Mouse (Mus musculus): ENCODE data around the gene Foxc1. TPM values are rescaled to one million over a fixed set of nuclear protein-coding genes. Genes with fewer than 3 reads are reported as not detected.

Gene Foxc1
- polyA plus RNA-seq, 1 experiment from 2014 or later: 6.4 TPM

DNA sequence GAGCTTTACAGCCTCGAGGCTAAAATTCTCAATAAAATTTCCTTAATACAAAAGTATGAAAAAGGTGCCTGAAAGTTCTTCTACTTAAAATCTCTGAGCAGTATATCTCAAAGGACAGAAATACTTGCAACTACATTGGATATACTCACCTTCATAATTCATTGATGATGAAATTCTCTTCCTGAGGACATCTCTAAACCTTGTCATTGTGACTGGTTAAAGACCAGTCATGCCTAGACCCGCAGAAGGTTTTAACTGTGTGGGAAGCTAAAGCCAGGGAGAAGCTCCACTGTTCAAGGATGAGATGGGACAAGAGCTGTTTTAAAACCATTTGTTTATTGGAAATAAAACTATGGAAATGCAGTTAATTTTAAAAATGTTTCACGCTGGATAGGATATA is 26.1 kb upstream of the Foxc1 start:
- no peaks in the 10 kb centered on the region for H3K36me3 ChIP-seq (ENCODE audit: control insufficient read depth, insufficient read depth, low read length)
- 92% methylated on average over 3 of the region's 3 CpGs for WGBS
- no peak overlapping the region for H3K27ac ChIP-seq (replicated peaks; ENCODE audit: low read depth, low read length)
- H3K4me2 ChIP-seq (ENCODE audit: low read depth, severe bottlenecking): no peak overlapping the region
- no peaks in the 10 kb centered on the region for H3K27me3 ChIP-seq (ENCODE audit: control insufficient read depth, insufficient read depth, low read length)
- no peaks in the 10 kb centered on the region for H3K9me3 ChIP-seq (ENCODE audit: control insufficient read depth, low read length)
- ATAC-seq (ENCODE audit: insufficient number of reproducible peaks, low FRiP score, low TSS enrichment, low read depth): no peak
- no peak overlapping the region for H3K4me3 ChIP-seq (ENCODE audit: low read depth, low read length)
- H3K9ac ChIP-seq (ENCODE audit: low read length): no peak overlapping the region
- no peaks in the 10 kb centered on the region for H3K4me1 ChIP-seq (ENCODE audit: control insufficient read depth, insufficient read depth, low read length)
- DNase-seq (ENCODE audit: low spot score): no peak

- DNase-seq (ENCODE audit: low spot score) (no peak), ATAC-seq (ENCODE audit: insufficient number of reproducible peaks, low FRiP score, low TSS enrichment, low read depth) (no peak)
- no peaks in the 10 kb centered on the region for H3K4me1 ChIP-seq (ENCODE audit: control insufficient read depth, insufficient read depth, low read length)
- no peaks in the 10 kb centered on the region for H3K36me3 ChIP-seq (ENCODE audit: control insufficient read depth, insufficient read depth, low read length)
- 83% methylated on average over 2 of the region's 2 CpGs for WGBS
- no peak overlapping the region for H3K27ac ChIP-seq (replicated peaks; ENCODE audit: low read depth, low read length)
- no peak overlapping the region for H3K4me2 ChIP-seq (ENCODE audit: low read depth, severe bottlenecking)
- no peak overlapping the region for H3K9ac ChIP-seq (ENCODE audit: low read length)
- H3K9me3 ChIP-seq (ENCODE audit: control insufficient read depth, low read length): no peaks in the 10 kb centered on the region
- H3K4me3 ChIP-seq (ENCODE audit: low read depth, low read length): no peak overlapping the region
- no peaks in the 10 kb centered on the region for H3K27me3 ChIP-seq (ENCODE audit: control insufficient read depth, insufficient read depth, low read length)
Observed at GRCm38 (mm10) chr13:31782063-31782462, 24.4 kb upstream of the Foxc1 start.

GRCm38 (mm10) chr13:31784757-31785156 is 21.7 kb upstream of the Foxc1 start:
- ATAC-seq (ENCODE audit: insufficient number of reproducible peaks, low FRiP score, low TSS enrichment, low read depth) (no peak), DNase-seq (ENCODE audit: low spot score) (no peak)
- no peaks in the 10 kb centered on the region for H3K36me3 ChIP-seq (ENCODE audit: control insufficient read depth, insufficient read depth, low read length)
- no peak overlapping the region for H3K4me2 ChIP-seq (ENCODE audit: low read depth, severe bottlenecking)
- no peak overlapping the region for H3K27ac ChIP-seq (replicated peaks; ENCODE audit: low read depth, low read length)
- 74% methylated on average over 7 of the region's 7 CpGs for WGBS
- H3K9me3 ChIP-seq (ENCODE audit: control insufficient read depth, low read length): no peaks in the 10 kb centered on the region
- H3K27me3 ChIP-seq (ENCODE audit: control insufficient read depth, insufficient read depth, low read length): no peaks in the 10 kb centered on the region
- H3K4me3 ChIP-seq (ENCODE audit: low read depth, low read length): no peak overlapping the region
- H3K9ac ChIP-seq (ENCODE audit: low read length): no peak overlapping the region
- no peaks in the 10 kb centered on the region for H3K4me1 ChIP-seq (ENCODE audit: control insufficient read depth, insufficient read depth, low read length)

DNA sequence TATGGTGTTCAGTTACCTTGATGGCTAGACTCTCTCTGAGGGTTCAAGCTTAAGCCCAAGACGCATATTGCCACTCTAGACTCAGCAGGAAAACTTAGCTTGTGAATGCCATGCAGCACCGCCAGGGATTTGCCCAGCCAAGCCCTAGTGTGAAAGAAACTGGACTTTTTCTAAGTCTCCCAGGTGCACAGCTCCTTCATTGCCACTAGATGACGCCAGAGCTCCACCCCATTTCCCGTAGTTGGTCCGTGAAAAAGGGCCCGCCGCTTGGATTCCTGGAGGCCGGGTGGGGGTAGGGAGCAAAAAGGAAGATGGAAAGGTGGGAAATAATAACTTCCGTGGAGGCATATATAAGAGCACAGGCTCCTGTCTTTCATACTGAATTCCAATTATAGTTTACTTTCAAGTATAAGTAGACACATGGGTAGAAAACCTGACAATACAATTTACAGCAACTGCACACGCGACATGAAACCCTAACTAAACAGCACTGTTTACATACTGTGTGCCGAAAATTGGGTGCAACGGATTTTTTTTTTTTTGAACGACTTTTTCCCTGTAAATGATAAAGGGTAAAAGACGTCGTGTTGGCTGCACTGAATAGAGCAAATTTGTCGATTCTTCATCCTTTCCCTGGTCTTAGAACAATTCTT is 13.8 kb upstream of the Foxc1 start:
- Histone ChIP-seq H3K4me2 (ENCODE audit: low read depth, severe bottlenecking) (no peak overlapping the region), H3K36me3 (ENCODE audit: control insufficient read depth, insufficient read depth, low read length) (no peaks in the 10 kb centered on the region), H3K27me3 (ENCODE audit: control insufficient read depth, insufficient read depth, low read length) (peaks cover 10% of the 10 kb centered on the region), H3K9ac (ENCODE audit: low read length) (no peak overlapping the region), H3K4me3 (ENCODE audit: low read depth, low read length) (no peak overlapping the region), H3K27ac (replicated peaks; ENCODE audit: low read depth, low read length) (no peak overlapping the region), H3K9me3 (ENCODE audit: control insufficient read depth, low read length) (no peaks in the 10 kb centered on the region), H3K4me1 (ENCODE audit: control insufficient read depth, insufficient read depth, low read length) (0 out of 2 replicates have a peak, but pooled peaks cover 2% of the 10 kb centered on the region)
- 0 out of 2 replicates have a peak, but pooled peaks have one; percentile 54 for ATAC-seq (ENCODE audit: insufficient number of reproducible peaks, low FRiP score, low TSS enrichment, low read depth)
- peak; percentile 87 for DNase-seq (ENCODE audit: low spot score)
- WGBS: 18% methylated on average over 17 of the region's 17 CpGs

DNA sequence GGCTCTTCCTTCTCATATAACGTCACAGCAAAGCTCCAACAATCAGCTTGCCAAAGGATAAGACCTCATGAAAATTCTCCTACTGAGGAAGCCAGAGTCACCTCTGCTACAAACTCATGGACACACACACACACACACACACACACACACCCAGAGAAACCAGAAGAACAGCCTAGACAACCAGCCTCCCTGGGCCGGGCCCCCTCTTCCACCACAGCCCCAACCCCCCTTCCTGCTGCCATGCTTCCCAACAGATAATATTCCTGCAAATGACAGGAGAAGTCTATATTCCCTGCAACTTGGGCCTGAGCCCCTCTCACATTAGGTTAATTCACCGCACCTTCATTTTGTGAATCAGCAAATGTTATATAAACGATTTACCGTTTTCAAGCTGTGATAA is 13.3 kb upstream of the Foxc1 start:
- Histone ChIP-seq H3K4me1 (ENCODE audit: control insufficient read depth, insufficient read depth, low read length) (0 out of 2 replicates have a peak, but pooled peaks cover 2% of the 10 kb centered on the region), H3K9me3 (ENCODE audit: control insufficient read depth, low read length) (no peaks in the 10 kb centered on the region), H3K36me3 (ENCODE audit: control insufficient read depth, insufficient read depth, low read length) (no peaks in the 10 kb centered on the region), H3K4me2 (ENCODE audit: low read depth, severe bottlenecking) (no peak overlapping the region), H3K27me3 (ENCODE audit: control insufficient read depth, insufficient read depth, low read length) (peaks cover 16% of the 10 kb centered on the region), H3K27ac (replicated peaks; ENCODE audit: low read depth, low read length) (no peak overlapping the region), H3K4me3 (ENCODE audit: low read depth, low read length) (no peak overlapping the region), H3K9ac (ENCODE audit: low read length) (no peak overlapping the region)
- DNase-seq (ENCODE audit: low spot score): no peak
- ATAC-seq (ENCODE audit: insufficient number of reproducible peaks, low FRiP score, low TSS enrichment, low read depth): no peak
- 30% methylated on average over 5 of the region's 5 CpGs for WGBS

GRCm38 (mm10) chr13:31797346-31797745 is 9.1 kb upstream of the Foxc1 start:
- H3K9ac ChIP-seq (ENCODE audit: low read length): no peak overlapping the region
- no peak for ATAC-seq (ENCODE audit: insufficient number of reproducible peaks, low FRiP score, low TSS enrichment, low read depth)
- no peaks in the 10 kb centered on the region for H3K36me3 ChIP-seq (ENCODE audit: control insufficient read depth, insufficient read depth, low read length)
- no peak for DNase-seq (ENCODE audit: low spot score)
- H3K27ac ChIP-seq (replicated peaks; ENCODE audit: low read depth, low read length): no peak overlapping the region
- H3K4me2 ChIP-seq (ENCODE audit: low read depth, severe bottlenecking): no peak overlapping the region
- WGBS: 66% methylated on average over 10 of the region's 10 CpGs
- H3K9me3 ChIP-seq (ENCODE audit: control insufficient read depth, low read length): no peaks in the 10 kb centered on the region
- H3K4me1 ChIP-seq (ENCODE audit: control insufficient read depth, insufficient read depth, low read length): peaks cover 7% of the 10 kb centered on the region; the same call in 1 of the 2 replicates
- H3K4me3 ChIP-seq (ENCODE audit: low read depth, low read length): no peak overlapping the region
- peaks cover 47% of the 10 kb centered on the region for H3K27me3 ChIP-seq (ENCODE audit: control insufficient read depth, insufficient read depth, low read length)

DNA sequence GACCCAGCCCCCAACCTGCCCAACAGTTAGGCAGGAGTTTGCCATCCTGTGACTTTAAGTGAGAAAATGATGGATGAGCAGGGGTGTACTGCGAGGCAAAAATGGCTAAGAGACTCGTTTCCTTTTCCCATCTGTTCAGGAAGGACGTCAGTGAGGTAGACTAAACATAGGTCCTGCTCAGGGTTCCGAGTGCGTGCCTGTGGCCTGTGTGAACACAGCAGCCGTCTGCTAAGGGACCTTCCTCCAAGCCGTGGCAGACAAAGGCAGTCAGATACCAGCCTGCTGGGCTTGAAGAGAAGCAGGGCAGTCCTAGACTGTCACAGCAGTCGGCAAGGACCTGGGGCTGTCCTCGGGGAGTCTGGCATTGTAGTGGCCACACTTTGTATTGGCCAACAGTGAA is 8.4 kb upstream of the Foxc1 start:
- H3K9ac ChIP-seq (ENCODE audit: low read length): no peak overlapping the region
- DNase-seq (ENCODE audit: low spot score) (no peak), ATAC-seq (ENCODE audit: insufficient number of reproducible peaks, low FRiP score, low TSS enrichment, low read depth) (no peak)
- no peak overlapping the region for H3K27ac ChIP-seq (replicated peaks; ENCODE audit: low read depth, low read length)
- no peak overlapping the region for H3K4me2 ChIP-seq (ENCODE audit: low read depth, severe bottlenecking)
- WGBS: 7% methylated on average over 9 of the region's 9 CpGs
- H3K4me1 ChIP-seq (ENCODE audit: control insufficient read depth, insufficient read depth, low read length): peaks cover 7% of the 10 kb centered on the region; the same call in 1 of the 2 replicates
- H3K36me3 ChIP-seq (ENCODE audit: control insufficient read depth, insufficient read depth, low read length): no peaks in the 10 kb centered on the region
- no peak overlapping the region for H3K4me3 ChIP-seq (ENCODE audit: low read depth, low read length)
- H3K27me3 ChIP-seq (ENCODE audit: control insufficient read depth, insufficient read depth, low read length): peaks cover 49% of the 10 kb centered on the region
- H3K9me3 ChIP-seq (ENCODE audit: control insufficient read depth, low read length): no peaks in the 10 kb centered on the region

DNA sequence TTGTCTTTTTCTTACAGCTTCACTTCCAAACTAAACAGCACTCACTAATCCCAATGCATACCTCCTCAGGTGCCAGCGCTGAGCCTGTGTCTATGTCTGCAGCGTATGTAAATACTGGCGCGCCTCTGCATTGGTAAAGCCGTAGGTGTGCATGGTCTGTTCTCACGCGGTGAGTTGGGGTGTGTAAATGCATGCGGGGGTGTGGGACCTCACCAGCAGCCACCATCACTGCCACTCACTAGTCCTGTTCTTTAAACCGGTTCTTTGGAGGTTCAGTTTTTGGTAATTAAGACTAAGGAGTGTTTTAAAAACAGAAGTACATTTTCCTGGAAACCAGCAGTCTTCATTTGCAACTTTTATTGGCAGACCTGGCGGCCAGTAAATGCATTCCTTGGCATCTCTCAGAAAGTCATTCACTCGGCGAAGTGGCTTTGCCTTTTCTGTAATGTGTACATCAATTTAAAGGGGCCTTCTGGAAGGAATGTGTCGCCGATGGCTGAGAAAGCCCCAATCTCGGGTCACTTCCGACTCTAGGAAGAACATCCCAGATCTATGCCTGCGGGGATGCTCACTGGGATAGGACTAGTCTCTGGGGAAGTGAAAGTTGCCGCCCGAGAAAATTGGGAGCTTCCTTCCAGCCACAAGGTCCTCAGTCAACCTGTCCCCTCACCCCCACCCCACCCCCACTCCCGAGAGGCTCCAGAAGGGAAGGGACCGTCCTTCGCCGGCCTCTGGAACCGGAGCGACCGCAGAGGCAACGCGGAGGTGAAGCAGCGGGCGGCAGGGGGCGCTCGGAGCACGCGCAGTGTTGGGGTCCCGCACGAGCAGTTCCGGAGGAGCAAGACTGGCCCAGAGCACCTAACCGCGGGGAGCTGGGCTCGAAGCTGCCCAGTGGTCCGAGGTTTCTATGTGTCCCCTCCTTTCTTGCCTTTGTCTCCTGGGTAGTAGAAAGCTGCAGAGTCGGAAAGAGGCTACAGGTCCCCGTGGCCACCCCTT is 5.6 kb upstream of the Foxc1 start:
- H3K36me3 ChIP-seq (ENCODE audit: control insufficient read depth, insufficient read depth, low read length): no peaks in the 10 kb centered on the region
- peaks cover 14% of the 10 kb centered on the region; the same call in 1 of the 2 replicates for H3K4me1 ChIP-seq (ENCODE audit: control insufficient read depth, insufficient read depth, low read length)
- DNase-seq (ENCODE audit: low spot score) (peak; percentile 93), ATAC-seq (ENCODE audit: insufficient number of reproducible peaks, low FRiP score, low TSS enrichment, low read depth) (peak; percentile 66; the same call in 1 of the 2 replicates)
- H3K9me3 ChIP-seq (ENCODE audit: control insufficient read depth, low read length): no peaks in the 10 kb centered on the region
- H3K27ac ChIP-seq (replicated peaks; ENCODE audit: low read depth, low read length): no peak overlapping the region
- 0 out of 2 replicates have a peak overlapping the region, but pooled peaks have one; percentile 5 for H3K9ac ChIP-seq (ENCODE audit: low read length)
- H3K27me3 ChIP-seq (ENCODE audit: control insufficient read depth, insufficient read depth, low read length): peaks cover 65% of the 10 kb centered on the region
- H3K4me3 ChIP-seq (ENCODE audit: low read depth, low read length): peak overlapping the region; percentile 17
- peak overlapping the region; percentile 44 for H3K4me2 ChIP-seq (ENCODE audit: low read depth, severe bottlenecking)
- WGBS: under 1% methylated on average over 43 of the region's 43 CpGs

All from limb, embryonic 11.5 days (tissue).